Mouse (Mus musculus) brain, embryonic 14.5 days (tissue): ENCODE measurements at regions not wholly inside any gene's neighbourhood (a gene's known extent, or its start where the extent isn't known, plus 50 kb on each side); places are given as distances from the start of the nearest gene placed in this dataset.

Source experiments
- CTCF ChIP-seq: fragments of 200-500 bp; IDR thresholded peaks from 2 replicates; pipeline ENCODE4 v1.5.1; 2012; ENCODE audit warnings: inconsistent platforms, mild to moderate bottlenecking, moderate library complexity, borderline replicate concordance; ENCODE audit not compliant: insufficient read depth, insufficient read length; ENCODE audit errors: extremely low read depth
- POLR2A ChIP-seq: fragments of 200-500 bp; IDR thresholded peaks from 2 replicates; pipeline ENCODE4 v1.6.1; 2012; ENCODE audit warnings: mild to moderate bottlenecking, inconsistent platforms, borderline replicate concordance; ENCODE audit not compliant: poor library complexity, insufficient read depth, insufficient read length, severe bottlenecking; ENCODE audit errors: extremely low read depth

DNA sequence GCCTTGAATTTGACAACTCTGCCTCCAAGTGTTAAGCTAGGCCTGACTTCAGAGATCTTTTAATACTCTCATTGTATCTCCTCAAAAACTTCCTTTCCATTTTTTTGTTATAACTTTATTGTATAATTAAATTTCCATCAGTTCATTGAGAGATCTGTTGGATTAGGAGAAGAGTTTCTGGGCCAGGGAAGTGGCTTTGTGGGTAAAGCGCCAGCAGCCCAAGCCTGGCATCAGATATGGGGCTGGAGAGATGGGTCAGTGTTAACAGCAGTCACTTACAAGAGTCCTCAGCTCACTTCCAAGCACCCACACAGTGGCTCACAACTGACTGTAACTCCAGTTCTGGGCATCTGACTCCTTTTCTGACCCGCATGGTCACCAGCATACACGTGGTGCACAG is 167.3 kb downstream of the Rab11fip4 start:
- TF ChIP-seq CTCF (no peak), POLR2A (no peak)
